Mouse (Mus musculus) stomach, postnatal 0 days (tissue): ENCODE data around the gene Xpo4.

ENCODE experiments used
- CTCF ChIP-seq: IDR thresholded peaks from 2 replicates; pipeline ENCODE4 v1.5.1; 2016; ENCODE audit warnings: antibody characterized with exemption, low read depth, mild to moderate bottlenecking, moderate library complexity
- EP300 ChIP-seq: optimal IDR thresholded peaks from 2 replicates; pipeline ENCODE3; 2016; ENCODE audit warnings: antibody characterized with exemption

DNA sequence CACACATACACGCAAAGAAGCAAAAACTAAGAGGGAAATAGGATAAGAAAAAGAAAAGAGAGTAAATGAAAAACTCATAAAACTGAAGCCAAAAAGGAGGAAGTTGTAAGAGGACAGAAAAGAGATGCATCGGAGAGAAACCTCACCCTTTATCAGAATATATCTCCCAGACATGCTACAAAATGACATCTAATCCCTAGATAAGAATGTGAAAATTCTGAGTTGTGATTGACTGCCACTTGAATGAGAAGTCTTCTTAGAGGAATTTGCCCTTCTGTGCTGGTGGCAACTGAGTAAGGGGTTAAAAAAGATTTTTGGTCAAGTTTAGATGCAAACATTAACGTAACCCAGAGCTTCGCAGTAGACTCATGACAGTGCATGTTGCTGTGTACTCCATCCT lies 19.1 kb downstream of the Xpo4 start:
- TF ChIP-seq CTCF (no peak), EP300 (no peak)
